In the genomic region with DNA sequence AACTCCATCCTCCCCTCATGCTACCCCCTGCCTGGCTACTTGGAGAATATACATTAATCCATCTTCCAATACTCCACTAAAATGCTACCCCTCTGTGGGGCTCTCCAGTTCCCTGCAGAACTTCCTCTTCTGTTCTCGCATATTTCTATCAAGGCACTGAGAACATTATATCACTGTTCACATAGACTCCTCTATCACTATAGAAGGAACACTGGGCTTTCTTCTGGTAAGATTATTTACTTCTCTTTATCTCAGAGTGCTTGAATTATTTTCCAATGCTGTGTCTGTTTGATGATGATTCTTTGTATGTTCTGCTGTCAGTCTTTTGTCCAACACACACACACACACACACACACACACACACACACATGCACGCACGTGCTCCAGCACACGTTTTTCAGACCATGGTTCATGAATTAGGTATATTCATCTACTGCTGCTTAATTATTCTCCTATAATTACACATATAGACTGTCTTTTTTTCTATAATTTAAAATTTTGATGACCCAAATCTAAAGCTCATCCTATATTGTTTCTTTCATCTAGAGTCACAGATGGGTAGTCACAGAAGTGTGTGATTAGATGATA, we compare ENCODE assay signal across 17 mouse cellular contexts.
"Had no signal": no experiment of that assay in that cellular context is flagged by ENCODE, and none has a peak within 500 bp of the region (broad histone marks: within the 10 kb centered on the region; RNA-seq: fewer than 3 reads in every experiment).

No protein-coding gene starts in this region.

- H3K27me3 ChIP-seq: neural tube, embryonic 12.5 days; neural tube, embryonic 13.5 days; neural tube, embryonic 15.5 days; stomach, embryonic 15.5 days had no signal

- H3K9me3 ChIP-seq: neural tube, embryonic 12.5 days; neural tube, embryonic 13.5 days; neural tube, embryonic 15.5 days; stomach, embryonic 15.5 days had no signal

- H3K9ac ChIP-seq: neural tube, embryonic 12.5 days; neural tube, embryonic 13.5 days; neural tube, embryonic 15.5 days; stomach, embryonic 15.5 days had no signal

- H3K4me2 ChIP-seq: neural tube, embryonic 12.5 days; neural tube, embryonic 13.5 days; neural tube, embryonic 15.5 days; stomach, embryonic 15.5 days had no signal

- H3K27ac ChIP-seq: neural tube, embryonic 12.5 days; neural tube, embryonic 13.5 days; neural tube, embryonic 15.5 days; stomach, embryonic 15.5 days; stomach, postnatal 0 days had no signal

- H3K36me3 ChIP-seq: neural tube, embryonic 12.5 days; neural tube, embryonic 13.5 days; neural tube, embryonic 15.5 days; stomach, embryonic 15.5 days had no signal

- H3K4me1 ChIP-seq: neural tube, embryonic 12.5 days; stomach, embryonic 15.5 days had no signal

- DNase-seq: retina, postnatal 1 day; right cerebral cortex, adult 18-20 months; right cerebral cortex, postnatal 14 days; right cerebral cortex, postnatal 25 days; right cerebral cortex, postnatal 4 days; spleen, adult 18-20 months; thymus, adult 18-20 months; thymus, adult 2 months; thymus, postnatal 14 days; thymus, postnatal 25 days; thymus, postnatal 36 days; thymus, postnatal 4 days had no signal

- H3K4me3 ChIP-seq: neural tube, embryonic 12.5 days; neural tube, embryonic 13.5 days; neural tube, embryonic 15.5 days; stomach, embryonic 15.5 days had no signal
